Mouse (Mus musculus) forebrain, embryonic 10.5 days (tissue): ENCODE measurements around the gene Pkig. TPM values are rescaled to one million over a fixed set of nuclear protein-coding genes. Genes with fewer than 3 reads are reported as not detected.

Experiments
- DNase-seq: peaks from one replicate; pipeline ENCODE4 v3.0.0-alpha.2; 2017; ENCODE audit warnings: low spot score; ENCODE audit errors: extremely low spot score
- H3K27ac ChIP-seq: fragments of 300-500 bp; sonication (generic); 2 replicates; pipeline ENCODE4 v1.5.1; 2016; ENCODE audit warnings: mild to moderate bottlenecking
- H3K27me3 ChIP-seq: fragments of 300-500 bp; sonication (generic); 2 replicates; pipeline ENCODE4 v1.6.1; 2016; ENCODE audit warnings: mild to moderate bottlenecking; ENCODE audit not compliant: poor library complexity, severe bottlenecking
- H3K36me3 ChIP-seq: fragments of 300-500 bp; sonication (generic); replicated peaks from 2 replicates; pipeline ENCODE4 v1.6.1; 2016; ENCODE audit warnings: mild to moderate bottlenecking, moderate library complexity
- H3K4me1 ChIP-seq: fragments of 300-500 bp; sonication (generic); 2 replicates; pipeline ENCODE4 v1.6.1; 2016
- H3K4me3 ChIP-seq: fragments of 300-500 bp; sonication (generic); 2 replicates; pipeline ENCODE4 v1.5.1; 2016; ENCODE audit warnings: mild to moderate bottlenecking, moderate library complexity
- H3K9me3 ChIP-seq: fragments of 300-500 bp; sonication (generic); 2 replicates; pipeline ENCODE4 v1.6.1; 2016; ENCODE audit warnings: mild to moderate bottlenecking, moderate library complexity
- WGBS: fragments of 180-500 bp; shearing (Covaris S2); methylation state at CpG from one replicate; pipeline ENCODE4 v1.1.7; 2016; 5-methylcytosine and 5-hydroxymethylcytosine counted together
- polyA plus RNA-seq: library from polyadenylated mRNA; unstranded; fragments of >200 nt; fragmentation: Nextera tagmentation; extraction: Ambion mirVana; gene quantifications from 2 replicates; pipeline ENCODE4 v1.2.1, GENCODE M21; 2016

Pkig gene
- polyA plus RNA-seq, 1 experiment from 2014 or later, result 212 TPM

DNA sequence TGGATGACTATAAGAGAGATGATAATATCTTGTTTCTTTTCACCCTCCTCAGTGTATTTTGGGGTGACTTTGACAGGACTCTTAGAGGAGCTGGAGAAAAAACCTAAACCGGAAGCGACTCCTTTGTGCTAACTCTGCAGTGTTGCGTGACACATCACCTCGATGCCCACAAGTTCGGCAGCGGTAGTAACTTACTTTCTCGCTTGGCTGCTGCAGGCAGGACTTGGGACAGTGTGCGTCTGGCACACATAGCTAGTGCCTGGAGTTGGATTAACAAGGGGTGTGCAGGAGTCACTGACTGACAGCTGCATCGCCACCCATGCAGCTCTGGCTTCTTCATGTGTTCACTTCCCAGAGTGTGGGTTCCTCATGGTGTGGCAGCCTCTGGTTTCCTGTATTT, 51.8 kb downstream of the Pkig start:
- peaks cover 39% of the 10 kb centered on the region for H3K36me3 ChIP-seq

DNA sequence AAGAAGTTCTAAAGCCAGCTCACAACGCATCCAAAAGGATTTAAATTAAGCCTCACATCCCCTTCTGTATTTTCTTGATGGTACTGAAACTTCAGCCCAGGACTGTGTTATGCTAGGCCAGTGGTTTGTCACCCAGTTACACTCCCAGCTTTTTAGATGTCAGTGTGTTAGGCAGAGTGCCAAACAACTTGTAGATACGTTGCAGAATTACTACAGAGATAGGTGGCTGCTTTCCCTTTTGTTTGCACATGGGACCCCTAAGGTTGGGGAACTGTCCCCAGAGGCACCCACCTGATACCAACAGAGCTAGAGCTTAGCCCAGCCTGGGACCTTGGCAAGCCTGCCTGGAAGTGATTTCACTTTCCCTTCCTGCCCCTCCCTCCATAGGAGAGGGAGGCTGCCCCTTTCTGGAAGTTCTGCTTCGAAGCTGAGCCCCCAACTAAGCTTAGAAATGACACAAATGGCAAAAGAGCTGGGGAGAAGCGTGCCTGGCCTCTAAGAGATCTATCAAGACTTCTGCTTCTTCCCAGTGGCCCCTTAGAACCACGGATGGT, 52.5 kb downstream of the Pkig start:
- Histone ChIP-seq H3K27me3 (no peaks in the 10 kb centered on the region), H3K27ac (no peak overlapping the region), H3K4me3 (no peak overlapping the region), H3K9me3 (no peaks in the 10 kb centered on the region), H3K4me1 (peaks cover 1% of the 10 kb centered on the region), H3K36me3 (peaks cover 32% of the 10 kb centered on the region)
- DNase-seq, result no peak
- WGBS, result 86% methylated on average over 5 of the region's 5 CpGs

More for the DNA sequence above, 51.8 kb downstream of the Pkig start:
- Histone ChIP-seq H3K9me3 (no peaks in the 10 kb centered on the region), H3K27me3 (no peaks in the 10 kb centered on the region), H3K4me1 (no peaks in the 10 kb centered on the region), H3K4me3 (no peak overlapping the region), H3K27ac (no peak overlapping the region)
- WGBS, result 92% methylated on average over 9 of the region's 9 CpGs
- DNase-seq, result no peak

DNA sequence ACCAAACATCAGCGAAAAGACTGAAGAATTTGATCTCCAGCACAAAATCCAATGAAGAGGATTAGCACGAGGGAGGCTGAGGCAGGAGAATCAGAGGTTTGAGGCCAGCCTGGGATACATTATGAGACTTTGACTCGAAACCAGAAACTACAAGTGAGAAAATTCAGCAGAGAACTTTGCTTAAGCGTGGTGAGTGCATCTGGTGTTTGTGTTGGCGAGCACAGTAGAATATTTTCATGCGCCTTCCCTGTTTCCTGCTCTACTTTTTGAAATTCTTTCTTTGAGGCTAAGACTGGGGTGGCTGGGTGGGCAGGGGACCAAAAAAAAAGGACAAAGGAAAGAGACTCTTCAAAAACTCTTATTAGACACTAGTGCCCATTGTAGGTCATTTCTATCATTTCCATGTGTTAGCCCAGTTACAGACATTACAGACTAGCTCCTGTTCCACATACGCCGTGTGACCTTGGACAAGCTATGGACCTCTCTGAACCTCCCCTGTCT, 53.2 kb downstream of the Pkig start:
- H3K27me3 ChIP-seq, result no peaks in the 10 kb centered on the region
- H3K27ac ChIP-seq, result no peak overlapping the region
- H3K4me1 ChIP-seq, result peaks cover 8% of the 10 kb centered on the region
- peaks cover 28% of the 10 kb centered on the region for H3K36me3 ChIP-seq
- no peak overlapping the region for H3K4me3 ChIP-seq
- DNase-seq, result no peak
- H3K9me3 ChIP-seq, result no peaks in the 10 kb centered on the region
- 94% methylated on average over 8 of the region's 8 CpGs for WGBS

DNA sequence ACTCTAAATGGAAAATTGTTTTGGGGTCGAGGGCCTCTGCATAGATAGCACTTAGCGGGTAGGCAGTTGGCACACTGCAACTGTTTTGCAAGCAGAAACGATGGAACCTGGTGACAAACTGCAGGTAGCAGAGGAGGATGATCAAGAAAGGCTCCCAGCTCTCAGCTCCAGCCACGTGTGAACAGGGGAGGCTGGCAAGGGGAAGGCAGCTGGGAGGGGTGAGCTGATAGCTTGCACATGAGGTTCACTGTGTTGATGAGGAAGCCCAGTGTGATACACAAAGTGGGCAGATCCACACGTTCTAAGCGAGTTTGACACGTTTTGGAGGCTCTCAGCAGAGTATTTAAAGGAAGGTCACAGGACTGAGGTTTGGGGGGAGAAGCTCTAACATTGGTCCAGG, 54.3 kb downstream of the Pkig start:
- DNase-seq, result no peak
- Histone ChIP-seq H3K27ac (no peak overlapping the region), H3K36me3 (peaks cover 28% of the 10 kb centered on the region), H3K4me3 (no peak overlapping the region), H3K4me1 (peaks cover 18% of the 10 kb centered on the region), H3K9me3 (no peaks in the 10 kb centered on the region), H3K27me3 (no peaks in the 10 kb centered on the region)
- WGBS, result 77% methylated on average over 7 of the region's 7 CpGs

DNA sequence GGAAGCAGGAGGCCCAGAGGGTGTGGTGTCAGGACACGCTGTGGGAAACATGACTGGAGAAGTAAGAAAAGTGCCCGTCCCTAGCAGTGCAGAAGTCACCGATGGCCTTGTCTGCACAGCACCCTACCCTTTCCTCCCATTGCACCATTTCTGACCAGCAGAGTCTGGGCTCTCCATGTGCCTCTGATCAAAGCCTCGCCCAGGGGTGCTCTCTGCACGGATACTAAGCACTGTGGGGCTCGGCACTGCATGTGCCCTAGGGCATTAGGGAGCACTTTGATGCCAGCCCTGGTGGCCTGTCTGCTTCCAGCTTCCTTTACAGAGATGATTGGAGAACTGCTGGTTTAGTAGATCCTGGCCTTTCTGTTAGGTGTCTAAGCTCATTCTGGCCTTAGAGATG, 54.7 kb downstream of the Pkig start:
- DNase-seq, result no peak
- WGBS, result 86% methylated on average over 6 of the region's 6 CpGs
- peaks cover 28% of the 10 kb centered on the region for H3K36me3 ChIP-seq

DNA sequence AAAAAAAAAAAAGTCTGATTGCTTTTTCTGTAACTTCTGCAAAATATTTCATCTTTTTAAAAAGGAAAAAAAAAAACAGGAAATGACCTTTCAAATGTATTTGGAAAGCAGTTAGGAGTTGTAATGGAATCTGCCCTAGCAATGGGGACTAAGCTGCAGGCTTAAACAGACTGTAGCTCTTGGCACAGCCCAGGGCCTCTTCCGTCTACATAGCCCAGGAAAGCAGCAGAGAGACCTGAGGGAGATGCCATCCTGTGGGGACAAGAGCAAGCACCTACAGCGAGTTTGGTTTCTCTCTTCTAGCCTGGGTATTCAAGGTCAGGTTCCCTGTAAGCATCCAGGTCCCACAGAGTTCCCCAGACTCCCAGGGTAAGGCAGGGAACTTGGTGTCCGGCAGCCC, 55.2 kb downstream of the Pkig start:
- no peaks in the 10 kb centered on the region for H3K27me3 ChIP-seq
- H3K4me1 ChIP-seq, result peaks cover 18% of the 10 kb centered on the region
- WGBS, result 81% methylated on average over 3 of the region's 3 CpGs

More for the DNA sequence above, 54.7 kb downstream of the Pkig start:
- Histone ChIP-seq H3K4me3 (no peak overlapping the region), H3K27me3 (no peaks in the 10 kb centered on the region), H3K9me3 (no peaks in the 10 kb centered on the region), H3K27ac (no peak overlapping the region), H3K4me1 (peaks cover 18% of the 10 kb centered on the region)

DNA sequence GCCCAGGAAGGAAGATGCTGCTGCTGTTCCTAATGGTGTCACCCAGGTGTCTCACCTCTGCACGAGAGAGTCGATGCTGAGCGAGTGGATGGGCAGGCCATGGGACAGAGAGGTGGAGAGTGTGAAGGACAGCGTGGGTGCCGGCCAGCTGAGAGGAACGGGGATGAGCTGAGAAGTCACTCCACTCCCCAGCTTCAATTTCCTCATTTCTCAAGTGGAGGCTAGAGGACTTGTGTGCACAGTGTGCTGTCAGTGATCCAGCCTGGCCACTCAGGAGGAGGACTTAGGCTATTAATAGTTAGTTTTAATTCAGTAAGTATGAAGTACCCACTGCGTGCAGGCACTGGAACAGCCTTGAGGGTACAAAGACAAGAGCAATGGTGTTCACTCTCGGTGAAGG, 58.3 kb downstream of the Pkig start:
- H3K27me3 ChIP-seq, result no peaks in the 10 kb centered on the region
- H3K4me3 ChIP-seq, result no peak overlapping the region
- no peaks in the 10 kb centered on the region for H3K9me3 ChIP-seq
- no peak for DNase-seq
- whole genome bisulfite sequencing, result 65% methylated on average over 8 of the region's 8 CpGs
- H3K4me1 ChIP-seq, result peaks cover 25% of the 10 kb centered on the region
- peak overlapping the region; percentile 70 for H3K27ac ChIP-seq
- H3K36me3 ChIP-seq, result peaks cover 23% of the 10 kb centered on the region

More for the DNA sequence above, 55.2 kb downstream of the Pkig start:
- Histone ChIP-seq H3K9me3 (no peaks in the 10 kb centered on the region), H3K36me3 (peaks cover 28% of the 10 kb centered on the region), H3K27ac (no peak overlapping the region), H3K4me3 (no peak overlapping the region)
- DNase-seq, result no peak

DNA sequence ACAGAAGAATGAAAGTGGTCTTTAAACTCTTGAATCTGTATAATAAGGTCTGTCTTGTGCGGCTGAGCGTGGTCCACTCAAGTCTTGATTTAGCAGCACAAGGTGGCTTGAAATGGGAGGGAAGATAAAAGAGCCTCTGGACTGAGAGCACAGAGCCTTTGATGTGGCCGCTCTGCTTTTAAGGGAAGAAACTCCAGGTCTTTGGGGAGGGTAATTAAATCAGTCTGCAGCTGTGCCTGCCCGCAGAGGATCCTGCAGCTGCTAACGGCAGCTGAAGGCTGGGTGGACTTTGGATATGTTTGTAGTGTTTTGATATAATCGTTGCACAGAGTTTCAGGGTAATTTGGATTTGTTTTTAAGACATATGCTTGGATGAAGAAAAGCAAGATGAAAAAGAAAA, 58.7 kb downstream of the Pkig start:
- Histone ChIP-seq H3K4me1 (peaks cover 25% of the 10 kb centered on the region), H3K4me3 (no peak overlapping the region), H3K36me3 (peaks cover 27% of the 10 kb centered on the region), H3K9me3 (no peaks in the 10 kb centered on the region), H3K27me3 (no peaks in the 10 kb centered on the region), H3K27ac (peak overlapping the region; percentile 70)
- peak; percentile 29 for DNase-seq
- 18% methylated on average over 6 of the region's 6 CpGs for WGBS

DNA sequence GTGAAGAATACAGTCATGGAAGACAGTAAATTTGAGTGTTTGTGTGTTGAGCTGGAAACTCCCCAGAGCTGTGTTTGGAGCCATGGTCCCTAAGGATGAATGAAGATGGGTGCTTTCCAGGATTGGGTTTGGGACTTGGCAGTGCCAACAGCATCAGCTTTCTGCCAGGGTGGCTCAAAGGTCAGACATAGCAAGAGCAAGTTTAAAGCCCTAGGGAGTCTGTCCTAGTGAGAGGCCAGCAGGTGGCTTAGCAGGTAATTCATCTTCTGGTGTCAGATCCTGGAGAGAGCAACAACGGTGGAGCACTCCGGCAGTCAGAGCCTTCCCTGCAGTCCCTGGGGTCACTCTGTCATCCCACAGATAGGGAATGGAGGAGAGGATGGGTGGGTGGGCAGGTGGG, 60.3 kb downstream of the Pkig start:
- no peaks in the 10 kb centered on the region for H3K27me3 ChIP-seq
- H3K36me3 ChIP-seq, result peaks cover 30% of the 10 kb centered on the region
- no peaks in the 10 kb centered on the region for H3K9me3 ChIP-seq
- WGBS, result 75% methylated on average over 2 of the region's 2 CpGs
- peaks cover 25% of the 10 kb centered on the region for H3K4me1 ChIP-seq
- DNase-seq, result no peak
- H3K27ac ChIP-seq, result 0 out of 2 replicates have a peak overlapping the region, but pooled peaks have one; percentile 5
- no peak overlapping the region for H3K4me3 ChIP-seq

DNA sequence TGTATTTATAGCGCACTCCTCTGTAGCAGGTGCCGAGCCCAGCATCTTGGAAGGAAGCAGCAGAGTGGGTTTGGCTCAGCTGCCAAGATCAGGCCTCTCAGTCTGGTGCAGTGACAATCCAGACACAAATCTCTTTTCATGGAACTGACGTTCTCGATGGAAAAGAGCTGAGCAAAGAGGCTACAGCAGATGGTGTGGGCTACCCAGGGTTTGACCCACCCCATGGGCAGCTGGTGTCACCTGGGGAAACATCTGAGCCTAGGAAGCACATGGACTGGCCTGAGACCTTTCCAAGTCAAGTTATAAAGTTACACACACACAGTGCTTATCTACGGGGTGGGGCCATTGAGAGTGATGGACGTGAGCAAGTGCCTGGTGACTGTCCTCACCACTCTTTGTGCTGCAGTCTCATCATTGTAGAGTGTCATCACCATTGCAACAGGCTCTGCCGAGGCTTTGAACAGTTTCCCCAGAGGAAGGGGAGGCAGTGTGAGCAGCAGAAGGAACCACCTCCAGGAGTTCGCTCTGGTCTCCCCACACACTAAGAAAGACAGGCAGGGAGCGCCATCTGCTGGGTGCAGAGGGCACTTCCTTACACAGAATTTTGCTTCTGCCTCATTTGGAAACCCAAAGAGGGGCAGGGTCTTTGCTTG, 60.9 kb downstream of the Pkig start:
- H3K9me3 ChIP-seq, result no peaks in the 10 kb centered on the region
- H3K4me1 ChIP-seq, result peaks cover 25% of the 10 kb centered on the region
- 0 out of 2 replicates have a peak overlapping the region, but pooled peaks have one; percentile 5 for H3K27ac ChIP-seq
- H3K36me3 ChIP-seq, result peaks cover 34% of the 10 kb centered on the region
- no peaks in the 10 kb centered on the region for H3K27me3 ChIP-seq
- peak; percentile 80 for DNase-seq
- WGBS, result 57% methylated on average over 9 of the region's 9 CpGs
- no peak overlapping the region for H3K4me3 ChIP-seq

DNA sequence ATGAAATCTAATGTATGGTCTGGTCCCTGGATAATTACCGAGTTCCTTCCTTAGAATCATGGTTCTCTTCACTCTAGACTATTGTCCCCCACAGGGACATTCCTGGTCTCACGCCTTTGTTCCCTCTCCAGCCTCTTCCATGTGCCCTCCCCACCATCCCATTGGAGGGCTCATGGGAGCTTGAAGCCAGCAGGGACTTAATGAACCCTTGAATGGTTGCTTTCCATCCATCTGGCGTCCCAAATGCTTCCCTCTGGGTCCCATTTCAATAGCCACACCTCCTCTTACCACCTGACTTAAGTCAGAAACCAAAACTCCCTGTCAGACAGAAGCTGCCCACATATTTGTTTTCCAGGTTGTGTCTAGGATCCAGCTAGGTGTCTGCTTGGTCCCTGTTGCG, 61.4 kb downstream of the Pkig start:
- Histone ChIP-seq H3K27ac (no peak overlapping the region), H3K9me3 (no peaks in the 10 kb centered on the region), H3K27me3 (no peaks in the 10 kb centered on the region), H3K4me3 (no peak overlapping the region), H3K4me1 (peaks cover 25% of the 10 kb centered on the region), H3K36me3 (peaks cover 36% of the 10 kb centered on the region)
- 50% methylated on average over 4 of the region's 4 CpGs for WGBS
- DNase-seq, result no peak

DNA sequence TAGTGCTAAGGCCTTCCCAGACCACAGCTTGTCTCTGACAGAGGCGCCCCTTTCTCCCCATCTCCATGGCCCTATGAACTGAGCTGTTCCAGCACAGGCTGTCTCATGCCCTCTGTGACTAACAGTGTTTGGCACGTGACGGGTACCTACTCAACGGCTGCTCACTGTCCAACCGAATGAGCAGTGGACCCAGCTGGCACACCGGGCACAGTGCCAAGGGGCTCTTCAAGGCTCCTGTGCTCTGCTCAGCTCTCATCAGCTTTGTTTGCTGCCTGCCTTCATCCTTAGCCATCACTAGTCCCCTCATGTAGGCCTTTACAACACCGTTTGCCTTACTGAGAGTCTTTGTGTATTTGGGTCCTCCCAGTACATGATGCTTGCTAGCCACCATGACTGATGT, 64.4 kb downstream of the Pkig start:
- Histone ChIP-seq H3K4me3 (no peak overlapping the region), H3K4me1 (peaks cover 6% of the 10 kb centered on the region), H3K9me3 (no peaks in the 10 kb centered on the region), H3K36me3 (peaks cover 65% of the 10 kb centered on the region), H3K27ac (no peak overlapping the region), H3K27me3 (no peaks in the 10 kb centered on the region)
- no peak for DNase-seq
- 90% methylated on average over 7 of the region's 7 CpGs for WGBS

DNA sequence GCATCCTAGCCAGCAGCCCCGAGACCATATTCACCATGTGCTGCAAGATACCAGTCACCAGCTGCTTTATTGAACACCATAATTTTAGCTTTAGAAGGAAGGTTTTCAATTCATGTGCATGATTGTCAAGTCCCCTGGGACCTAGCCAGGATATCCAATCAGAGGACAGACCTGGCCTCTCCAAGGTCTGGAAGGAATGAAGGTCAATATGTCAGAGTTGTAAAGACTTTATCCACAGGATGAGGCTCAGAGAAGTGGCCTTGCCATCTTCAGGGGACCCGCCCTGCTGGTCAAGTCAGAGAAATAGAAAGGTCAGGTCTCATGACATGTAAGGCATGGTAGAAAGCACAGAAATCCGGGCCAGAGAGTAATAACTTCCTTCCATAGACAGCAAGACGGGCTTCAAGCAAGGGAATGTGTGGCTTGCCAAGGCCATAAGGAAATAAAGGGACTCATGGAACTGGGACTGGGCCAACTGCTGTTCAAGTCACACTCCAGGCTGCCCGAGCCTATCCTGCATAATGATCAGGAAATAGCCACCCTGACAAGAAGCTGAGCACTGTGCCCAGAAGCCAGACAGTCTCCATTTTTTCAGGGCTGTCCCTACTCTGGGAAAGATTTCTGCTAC, 68.7 kb downstream of the Pkig start:
- Histone ChIP-seq H3K27me3 (no peaks in the 10 kb centered on the region), H3K36me3 (peaks cover 94% of the 10 kb centered on the region)
- 88% methylated on average over 5 of the region's 5 CpGs for WGBS

More for the DNA sequence above, 68.7 kb downstream of the Pkig start:
- Histone ChIP-seq H3K4me1 (no peaks in the 10 kb centered on the region), H3K9me3 (no peaks in the 10 kb centered on the region), H3K4me3 (no peak overlapping the region), H3K27ac (no peak overlapping the region)
- no peak for DNase-seq
